Mouse (Mus musculus) heart, postnatal 0 days (tissue): ENCODE measurements around the gene Cptp. TPM values are rescaled to one million over a fixed set of nuclear protein-coding genes. Genes with fewer than 3 reads are reported as not detected.

Experiments
- ATAC-seq: fragments of 200-750 bp; cut with Nextera tagmentation; 2 replicates; pipeline ENCODE4 v1.8.0; 2017; ENCODE audit warnings: low read depth, moderate number of reproducible peaks, moderate library complexity; ENCODE audit not compliant: insufficient read depth
- DNase-seq: peaks from one replicate; pipeline ENCODE4 v3.0.0-alpha.2; 2016; ENCODE audit warnings: low spot score
- H3K27ac ChIP-seq: fragments of 300-500 bp; sonication (generic); 2 replicates; pipeline ENCODE4 v1.5.1; 2014; ENCODE audit warnings: low read depth, mild to moderate bottlenecking
- H3K27me3 ChIP-seq: fragments of 300-500 bp; sonication (generic); 2 replicates; pipeline ENCODE4 v1.6.1; 2014; ENCODE audit warnings: low read length, mixed read lengths; ENCODE audit not compliant: control insufficient read depth, insufficient read depth
- H3K36me3 ChIP-seq: fragments of 300-500 bp; sonication (generic); replicated peaks from 2 replicates; pipeline ENCODE4 v1.6.1; 2014; ENCODE audit warnings: low read length, mixed read lengths; ENCODE audit not compliant: control insufficient read depth, insufficient read depth
- H3K4me1 ChIP-seq: fragments of 300-500 bp; sonication (generic); 2 replicates; pipeline ENCODE4 v1.6.1; 2014; ENCODE audit warnings: antibody characterized with exemption; ENCODE audit not compliant: control insufficient read depth, insufficient read depth
- H3K4me2 ChIP-seq: fragments of 300-500 bp; sonication (generic); 2 replicates; pipeline ENCODE4 v1.6.1; 2014; ENCODE audit warnings: low read depth, mild to moderate bottlenecking, low read length, moderate library complexity
- H3K4me3 ChIP-seq: fragments of 300-500 bp; sonication (generic); 2 replicates; pipeline ENCODE4 v1.5.1; 2014; ENCODE audit warnings: low read depth, low read length
- H3K9ac ChIP-seq: fragments of 300-500 bp; sonication (generic); replicated peaks from 2 replicates; pipeline ENCODE4 v1.6.1; 2014; ENCODE audit warnings: low read depth, low read length, mixed read lengths
- H3K9me3 ChIP-seq: fragments of 300-500 bp; sonication (generic); replicated peaks from 2 replicates; pipeline ENCODE4 v1.6.1; 2016; ENCODE audit warnings: low read length; ENCODE audit not compliant: control insufficient read depth
- CTCF ChIP-seq: IDR thresholded peaks from 2 replicates; pipeline ENCODE4 v1.5.1; 2016; ENCODE audit warnings: antibody characterized with exemption, control low read depth, low read depth
- EP300 ChIP-seq: IDR thresholded peaks from 2 replicates; pipeline ENCODE4 v1.6.1; 2016; ENCODE audit warnings: antibody characterized with exemption, low read depth
- WGBS: fragments of 180-500 bp; shearing (Covaris S2); extraction: QIAGEN DNeasy Blood & Tissue Kit; methylation state at CpG from one replicate; pipeline ENCODE4 v1.1.7; 2014; 5-methylcytosine and 5-hydroxymethylcytosine counted together
- microRNA-seq: library from miRNA; unstranded; fragments of <30 nt; microRNA quantifications from one replicate; pipeline ENCODE4, GENCODE M21; 2016
- polyA plus RNA-seq: library from polyadenylated mRNA; unstranded; fragments of >200 nt; fragmentation: Nextera tagmentation; extraction: Ambion mirVana; gene quantifications from 2 replicates; pipeline ENCODE4 v1.2.1, GENCODE M21; 2015
- total RNA-seq: library from RNA; depleted of rRNA; stranded (reverse); fragments of >200 nt; gene quantifications from 2 replicates; pipeline ENCODE4 v1.2.3, GENCODE M21; 2014; ENCODE audit warnings: low replicate concordance; rRNA removed

The Cptp gene
- total and polyA plus RNA-seq, 2 experiments from 2014 or later = 7.2 to 11.8 TPM

DNA sequence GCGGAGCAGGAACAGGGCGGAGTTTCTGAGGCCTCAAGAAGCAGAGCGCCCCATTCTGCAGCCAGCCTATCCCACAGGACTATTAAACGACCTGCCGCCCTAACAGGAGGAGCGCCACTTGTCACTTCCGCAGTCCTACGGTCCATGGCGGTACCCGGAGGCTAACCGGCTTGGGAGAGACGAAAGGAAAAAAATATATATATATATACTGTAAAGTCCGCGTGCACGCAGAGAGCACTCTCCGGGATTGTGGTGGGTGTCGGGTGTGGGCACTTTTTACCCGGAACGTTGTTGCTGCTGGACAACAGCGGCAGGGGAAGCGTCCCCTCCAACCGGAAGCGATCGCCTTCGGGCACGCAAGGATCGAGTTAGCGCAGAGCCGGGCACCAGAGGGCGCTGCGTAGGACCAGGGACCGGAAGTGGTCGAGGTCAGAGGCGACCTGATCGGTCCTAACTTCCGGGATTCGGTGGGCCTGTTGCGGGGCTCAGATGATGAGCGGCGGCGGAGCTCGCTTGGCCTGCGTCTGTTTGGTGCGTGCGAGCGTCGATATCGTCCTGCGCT, 38.0 kb downstream of the Cptp start, which contains the start of gene Aurkaip1:
Gene Aurkaip1 (plus strand): TSS at position 68 of the 562 bp plus-strand sequence.
- Histone ChIP-seq H3K4me1 (peaks cover 6% of the 10 kb centered on the region), H3K9me3 (no peaks in the 10 kb centered on the region), H3K27me3 (no peaks in the 10 kb centered on the region), H3K9ac (peak within 1 kb of the TSS; percentile 81), H3K4me2 (peak within 1 kb of the TSS; percentile 86), H3K36me3 (peaks cover 25% of the 10 kb centered on the region), H3K27ac (peak within 1 kb of the TSS; percentile 86), H3K4me3 (peak within 1 kb of the TSS; percentile 72)
- TF ChIP-seq EP300 (no peak), CTCF (peak; percentile 95)
- ATAC-seq (peak; percentile 93), DNase-seq (peak; percentile 91)
- under 1% methylated on average over 48 of the region's 49 CpGs for WGBS

DNA sequence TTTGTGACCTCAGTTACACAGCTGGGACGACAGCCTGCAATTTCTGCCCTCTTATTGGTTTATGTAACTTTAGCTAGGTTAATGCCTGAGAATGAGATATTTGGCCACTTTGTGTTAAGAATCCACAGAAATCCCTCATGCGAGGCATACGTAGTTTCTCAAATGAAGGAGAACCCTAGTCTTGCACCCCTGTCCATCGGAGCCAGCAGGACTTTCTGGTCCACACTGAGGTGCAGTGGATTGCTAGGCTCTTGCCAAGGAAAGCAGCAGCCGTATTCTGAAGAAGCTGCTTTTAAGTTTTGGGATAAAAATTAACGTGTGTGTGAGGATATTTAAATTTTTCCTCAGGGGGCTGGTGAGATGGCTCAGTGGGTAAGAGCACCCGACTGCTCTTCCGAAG, 38.6 kb downstream of the Cptp start:
- DNase-seq = no peak
- Histone ChIP-seq H3K27me3 (no peaks in the 10 kb centered on the region), H3K4me1 (peaks cover 6% of the 10 kb centered on the region), H3K27ac (peak overlapping the region; percentile 86), H3K9me3 (no peaks in the 10 kb centered on the region), H3K4me2 (peak overlapping the region; percentile 86), H3K9ac (no peak overlapping the region), H3K4me3 (peak overlapping the region; percentile 72), H3K36me3 (peaks cover 28% of the 10 kb centered on the region)
- WGBS = 52% methylated on average over 8 of the region's 8 CpGs
- ATAC-seq = no peak
- no peak for TF ChIP-seq EP300
- TF ChIP-seq CTCF = no peak

GRCm38 (mm10) chr4:155829866-155830265, 39.4 kb downstream of the Cptp start:
- TF ChIP-seq EP300 (no peak), CTCF (no peak)
- Histone ChIP-seq H3K4me1 (peaks cover 6% of the 10 kb centered on the region), H3K36me3 (peaks cover 36% of the 10 kb centered on the region), H3K4me3 (no peak overlapping the region), H3K9me3 (no peaks in the 10 kb centered on the region), H3K4me2 (no peak overlapping the region), H3K9ac (no peak overlapping the region), H3K27ac (no peak overlapping the region), H3K27me3 (no peaks in the 10 kb centered on the region)
- 81% methylated on average over 4 of the region's 4 CpGs for WGBS
- no peak for DNase-seq
- ATAC-seq = no peak

- 89% methylated on average over 16 of the region's 16 CpGs for WGBS
Measured at GRCm38 (mm10) chr4:155823443-155823842, 45.8 kb downstream of the Cptp start.

DNA sequence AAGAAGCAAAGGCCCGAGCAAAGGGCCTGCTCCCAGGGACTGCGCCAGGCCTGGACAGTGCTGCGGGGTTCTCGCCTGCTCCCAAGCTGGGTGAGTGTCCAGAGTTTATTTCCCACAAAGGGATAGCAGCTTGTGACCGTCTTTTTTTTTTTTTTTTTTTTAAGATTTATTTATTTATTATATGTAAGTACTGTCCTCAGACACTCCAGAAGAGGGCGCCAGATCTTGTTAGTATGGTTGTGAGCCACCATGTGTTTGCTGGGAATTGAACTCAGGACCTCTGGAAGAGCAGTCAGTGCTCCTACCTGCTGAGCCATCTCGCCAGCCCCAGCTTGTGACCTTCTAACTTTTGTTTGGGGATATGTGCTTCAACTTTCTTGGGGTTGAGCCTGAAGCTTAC, 48.2 kb downstream of the Cptp start:
- Histone ChIP-seq H3K4me1 (no peaks in the 10 kb centered on the region), H3K9ac (no peak overlapping the region), H3K9me3 (no peaks in the 10 kb centered on the region), H3K27ac (no peak overlapping the region), H3K36me3 (peaks cover 96% of the 10 kb centered on the region), H3K27me3 (no peaks in the 10 kb centered on the region), H3K4me3 (no peak overlapping the region), H3K4me2 (no peak overlapping the region)
- TF ChIP-seq EP300 = no peak
- TF ChIP-seq CTCF = peak; percentile 25
- DNase-seq (no peak), ATAC-seq (no peak)
- 68% methylated on average over 7 of the region's 7 CpGs for WGBS

More at GRCm38 (mm10) chr4:155823443-155823842, 45.8 kb downstream of the Cptp start:
- ATAC-seq (no peak), DNase-seq (no peak)
- H3K27ac ChIP-seq = no peak overlapping the region
- H3K9me3 ChIP-seq = no peaks in the 10 kb centered on the region
- no peaks in the 10 kb centered on the region for H3K27me3 ChIP-seq
- H3K4me2 ChIP-seq = no peak overlapping the region
- H3K4me3 ChIP-seq = no peak overlapping the region
- H3K4me1 ChIP-seq = no peaks in the 10 kb centered on the region
- TF ChIP-seq EP300 = no peak
- TF ChIP-seq CTCF = no peak
- H3K9ac ChIP-seq = no peak overlapping the region
- peaks cover 93% of the 10 kb centered on the region for H3K36me3 ChIP-seq

GRCm38 (mm10) chr4:155817533-155817932, 51.7 kb downstream of the Cptp start:
- Histone ChIP-seq H3K27ac (no peak overlapping the region), H3K4me2 (no peak overlapping the region), H3K36me3 (peaks cover 84% of the 10 kb centered on the region), H3K27me3 (no peaks in the 10 kb centered on the region), H3K9me3 (no peaks in the 10 kb centered on the region), H3K4me3 (no peak overlapping the region), H3K9ac (no peak overlapping the region), H3K4me1 (peaks cover 12% of the 10 kb centered on the region; the same call in 1 of the 2 replicates)
- WGBS = 78% methylated on average over 4 of the region's 4 CpGs
- ATAC-seq (no peak), DNase-seq (no peak)
- TF ChIP-seq CTCF (no peak), EP300 (no peak)

Small RNA genes within 50 kb of the gene (microRNA-seq; reads per million reads assigned to microRNA genes)
- not detected for gene Gm22991

Other genes starting within 250 kb of the Cptp start
- 8.7 and 15.3 TPM in 2 replicates for gene Cdk11b, start 244.6 kb downstream of the Cptp start, total RNA-seq
- gene Cdk11b, start 244.6 kb downstream of the Cptp start, polyA plus RNA-seq = 36.8 TPM in 2 replicates
- gene Gm10563, start 224.0 kb downstream of the Cptp start, total RNA-seq = not detected in 2 replicates
- gene Gm10563, start 224.0 kb downstream of the Cptp start, polyA plus RNA-seq = not detected in 2 replicates
- 66.6 and 76.6 TPM in 2 replicates for gene Mmp23, start 216.1 kb downstream of the Cptp start, total RNA-seq
- gene Mmp23, start 216.1 kb downstream of the Cptp start, polyA plus RNA-seq = 49.8 and 49.9 TPM in 2 replicates
- gene Mib2, start 200.2 kb downstream of the Cptp start, total RNA-seq = 27.3 and 30.4 TPM in 2 replicates
- 9.9 and 12.1 TPM in 2 replicates for gene Mib2, start 200.2 kb downstream of the Cptp start, polyA plus RNA-seq
- 4.1 and 9.7 TPM in 2 replicates for gene Fndc10, start 175.1 kb downstream of the Cptp start, total RNA-seq
- 1.8 and 2.1 TPM in 2 replicates for gene Fndc10, start 175.1 kb downstream of the Cptp start, polyA plus RNA-seq
- 83.6 and 95.7 TPM in 2 replicates for gene Ssu72, start 164.6 kb downstream of the Cptp start, total RNA-seq
- gene Ssu72, start 164.6 kb downstream of the Cptp start, polyA plus RNA-seq = 106 TPM in 2 replicates
- gene Tmem240, start 134.6 kb downstream of the Cptp start, total RNA-seq = 0.57 and 1.7 TPM in 2 replicates
- gene Tmem240, start 134.6 kb downstream of the Cptp start, polyA plus RNA-seq = 0.41 and 0.48 TPM in 2 replicates
- gene Atad3a, start 108.3 kb downstream of the Cptp start, total RNA-seq = 123 and 128 TPM in 2 replicates
- 85.3 and 99.3 TPM in 2 replicates for gene Atad3a, start 108.3 kb downstream of the Cptp start, polyA plus RNA-seq
- gene Vwa1, start 94.7 kb downstream of the Cptp start, total RNA-seq = 15.5 and 20.0 TPM in 2 replicates
- 7.1 and 7.5 TPM in 2 replicates for gene Vwa1, start 94.7 kb downstream of the Cptp start, polyA plus RNA-seq
- 3.4 and 4.2 TPM in 2 replicates for gene Tmem88b, start 83.6 kb downstream of the Cptp start, total RNA-seq
- 2.5 and 2.9 TPM in 2 replicates for gene Tmem88b, start 83.6 kb downstream of the Cptp start, polyA plus RNA-seq
- not detected in 2 replicates for gene Ankrd65, start 79.0 kb downstream of the Cptp start, total RNA-seq
- gene Ankrd65, start 79.0 kb downstream of the Cptp start, polyA plus RNA-seq = 0.26 TPM in 1 of 2 replicates, not detected in the other
- 32.2 and 91.4 TPM in 2 replicates for gene Mrpl20, start 66.6 kb downstream of the Cptp start, total RNA-seq
- 188 and 207 TPM in 2 replicates for gene Mrpl20, start 66.6 kb downstream of the Cptp start, polyA plus RNA-seq
- gene Ccnl2, start 57.0 kb downstream of the Cptp start, total RNA-seq = 58.7 and 80.7 TPM in 2 replicates
- 79.6 and 83.0 TPM in 2 replicates for gene Ccnl2, start 57.0 kb downstream of the Cptp start, polyA plus RNA-seq
- gene Aurkaip1, start 38.2 kb downstream of the Cptp start, total RNA-seq = 122 and 146 TPM in 2 replicates
- gene Aurkaip1, start 38.2 kb downstream of the Cptp start, polyA plus RNA-seq = 155 TPM in 2 replicates
- gene Mxra8, start 29.8 kb downstream of the Cptp start, total RNA-seq = 99.5 and 113 TPM in 2 replicates
- 57.8 and 62.6 TPM in 2 replicates for gene Mxra8, start 29.8 kb downstream of the Cptp start, polyA plus RNA-seq
- 49.5 and 76.4 TPM in 2 replicates for gene Dvl1, start 22.0 kb downstream of the Cptp start, total RNA-seq
- 2.8 and 2.9 TPM in 2 replicates for gene Dvl1, start 22.0 kb downstream of the Cptp start, polyA plus RNA-seq
- gene Tas1r3, start 6.1 kb downstream of the Cptp start, total RNA-seq = 0.11 and 0.19 TPM in 2 replicates
- 0.04 and 0.05 TPM in 2 replicates for gene Tas1r3, start 6.1 kb downstream of the Cptp start, polyA plus RNA-seq
- gene Ints11, start 106 bp upstream of the Cptp start, total RNA-seq = 19.0 and 25.1 TPM in 2 replicates
- gene Ints11, start 106 bp upstream of the Cptp start, polyA plus RNA-seq = 20.0 and 21.6 TPM in 2 replicates
- 31.3 and 33.9 TPM in 2 replicates for gene Pusl1, start 22.3 kb upstream of the Cptp start, total RNA-seq
- 20.1 and 22.3 TPM in 2 replicates for gene Pusl1, start 22.3 kb upstream of the Cptp start, polyA plus RNA-seq
- gene Acap3, start 22.4 kb upstream of the Cptp start, total RNA-seq = 16.3 and 31.2 TPM in 2 replicates
- 5.8 and 6.4 TPM in 2 replicates for gene Acap3, start 22.4 kb upstream of the Cptp start, polyA plus RNA-seq
- 46.4 and 46.8 TPM in 2 replicates for gene Ube2j2, start 74.4 kb upstream of the Cptp start, total RNA-seq
- 63.3 and 66.9 TPM in 2 replicates for gene Ube2j2, start 74.4 kb upstream of the Cptp start, polyA plus RNA-seq
- 42.5 and 51.4 TPM in 2 replicates for gene C1qtnf12, start 92.9 kb upstream of the Cptp start, total RNA-seq
- 20.5 and 20.8 TPM in 2 replicates for gene C1qtnf12, start 92.9 kb upstream of the Cptp start, polyA plus RNA-seq
- gene B3galt6, start 123.2 kb upstream of the Cptp start, total RNA-seq = 3.9 and 11.2 TPM in 2 replicates
- gene B3galt6, start 123.2 kb upstream of the Cptp start, polyA plus RNA-seq = 5.0 and 5.7 TPM in 2 replicates
- 88.4 and 114 TPM in 2 replicates for gene Sdf4, start 123.4 kb upstream of the Cptp start, total RNA-seq
- gene Sdf4, start 123.4 kb upstream of the Cptp start, polyA plus RNA-seq = 102 and 105 TPM in 2 replicates
- not detected in 2 replicates for gene Tnfrsf4, start 144.4 kb upstream of the Cptp start, total RNA-seq
- 0.26 and 0.31 TPM in 2 replicates for gene Tnfrsf4, start 144.4 kb upstream of the Cptp start, polyA plus RNA-seq
- gene Tnfrsf18, start 156.7 kb upstream of the Cptp start, total RNA-seq = 2.2 TPM in 1 of 2 replicates, not detected in the other
- 0.88 and 1.00 TPM in 2 replicates for gene Tnfrsf18, start 156.7 kb upstream of the Cptp start, polyA plus RNA-seq
- gene Ttll10, start 190.0 kb upstream of the Cptp start, total RNA-seq = not detected in 2 replicates
- 0.08 TPM in 1 of 2 replicates, not detected in the other for gene Ttll10, start 190.0 kb upstream of the Cptp start, polyA plus RNA-seq
- gene 9430015G10Rik, start 240.5 kb upstream of the Cptp start, total RNA-seq = 6.7 and 14.6 TPM in 2 replicates
- 3.8 and 4.3 TPM in 2 replicates for gene 9430015G10Rik, start 240.5 kb upstream of the Cptp start, polyA plus RNA-seq